Mouse (Mus musculus) G1E (cell line): ENCODE results near the gene Fgfr2. TPM values are rescaled to one million over a fixed set of nuclear protein-coding genes. Genes with fewer than 3 reads are reported as not detected.

ENCODE experiments used
- ATAC-seq: 2 replicates; pipeline ENCODE4 v1.8.0; 2016; ENCODE audit warnings: mild to moderate bottlenecking; ENCODE audit not compliant: insufficient number of reproducible peaks, poor library complexity, low FRiP score, severe bottlenecking; ENCODE audit errors: extremely low read depth
- DNase-seq: peaks from one replicate; pipeline ENCODE4 v3.0.0; 2012; ENCODE audit warnings: low spot score
- H3K27me3 ChIP-seq: 2 replicates; pipeline ENCODE4 v1.6.1; 2012; ENCODE audit warnings: mild to moderate bottlenecking, low read length, inconsistent platforms; ENCODE audit not compliant: insufficient read depth
- H3K36me3 ChIP-seq: replicated peaks from 2 replicates; pipeline ENCODE3; 2012; ENCODE audit warnings: mild to moderate bottlenecking, inconsistent platforms
- H3K4me1 ChIP-seq: 2 replicates; pipeline ENCODE4 v1.6.1; 2012; ENCODE audit warnings: low read depth, low read length, inconsistent platforms, mixed read lengths; ENCODE audit not compliant: insufficient read depth
- H3K4me3 ChIP-seq: 2 replicates; pipeline ENCODE4 v1.5.1; 2012; ENCODE audit warnings: low read depth, mild to moderate bottlenecking, inconsistent platforms, low read length, moderate library complexity, mixed read lengths
- H3K9me3 ChIP-seq: replicated peaks from 2 replicates; pipeline ENCODE4 v1.6.1; 2012; ENCODE audit warnings: inconsistent platforms
- CTCF ChIP-seq: IDR thresholded peaks from 2 replicates; pipeline ENCODE4 v1.5.1; 2012; ENCODE audit warnings: low read depth, low read length, inconsistent platforms, mixed read lengths
- GATA1 ChIP-seq: IDR thresholded peaks from 2 replicates; pipeline ENCODE4 v1.6.1; 2012; ENCODE audit warnings: borderline replicate concordance, low read length, inconsistent platforms, mixed read lengths
- GATA2 ChIP-seq: IDR thresholded peaks from 2 replicates; pipeline ENCODE4 v1.6.1; 2012; ENCODE audit warnings: low read depth, low read length, inconsistent platforms, borderline replicate concordance
- POLR2AphosphoS5 ChIP-seq: IDR thresholded peaks from 2 replicates; pipeline ENCODE4 v1.6.1; 2012; ENCODE audit warnings: low read depth, low read length, inconsistent platforms; ENCODE audit not compliant: insufficient replicate concordance
- TAL1 ChIP-seq: conservative IDR thresholded peaks from 2 replicates; pipeline ENCODE4 v1.6.1; 2012; ENCODE audit warnings: low read depth, low read length, inconsistent platforms, mixed read lengths
- polyA plus RNA-seq: library from polyadenylated mRNA; stranded (reverse); fragments of >175 nt; gene quantifications from 2 replicates; pipeline ENCODE4 v1.2.3, GENCODE M21; 2012
- total RNA-seq, 2 experiments: library from RNA; stranded (forward) in 1 of 2; stranded (reverse) in 1 of 2; fragments of 200-1000 nt in 1 of 2; fragments of >200 nt in 1 of 2; fragmentation: Nextera tagmentation in 1 of 2; gene quantifications; 2 replicates each; pipeline ENCODE4 v1.2.3; 2014 to 2017

Fgfr2 gene
- total and polyA plus RNA-seq, 3 experiments = 0.22 TPM; not detected in 2

- DNase-seq (peak; percentile 62), ATAC-seq (peak; percentile 99)
- no peaks in the 10 kb centered on the region for H3K9me3 ChIP-seq
- H3K4me1 ChIP-seq = peaks cover 41% of the 10 kb centered on the region
- H3K4me3 ChIP-seq = peak overlapping the region; percentile 61
- H3K36me3 ChIP-seq = no peaks in the 10 kb centered on the region
- no peak for TF ChIP-seq GATA1
- no peak for TF ChIP-seq GATA2
- no peak for TF ChIP-seq POLR2AphosphoS5
- no peak for TF ChIP-seq TAL1
- no peak for TF ChIP-seq CTCF
- H3K27me3 ChIP-seq = peaks cover 19% of the 10 kb centered on the region
Observed at GRCm38 (mm10) chr7:132672481-132672959, 450.6 kb downstream of the Fgfr2 start.

- ATAC-seq (no peak), DNase-seq (no peak)
- peaks cover 25% of the 10 kb centered on the region for H3K27me3 ChIP-seq
- no peaks in the 10 kb centered on the region for H3K9me3 ChIP-seq
- TF ChIP-seq GATA2 (no peak), POLR2AphosphoS5 (no peak), GATA1 (no peak), TAL1 (no peak), CTCF (no peak)
- H3K4me3 ChIP-seq = no peak overlapping the region
- no peaks in the 10 kb centered on the region for H3K36me3 ChIP-seq
- peaks cover 37% of the 10 kb centered on the region for H3K4me1 ChIP-seq
Observed at GRCm38 (mm10) chr7:132670863-132671165, 452.3 kb downstream of the Fgfr2 start.

- no peak for TF ChIP-seq GATA2
- no peak for TF ChIP-seq TAL1
- no peak for TF ChIP-seq POLR2AphosphoS5
- no peak for TF ChIP-seq GATA1
- no peak for TF ChIP-seq CTCF
- Histone ChIP-seq H3K9me3 (no peaks in the 10 kb centered on the region), H3K4me3 (no peak overlapping the region), H3K4me1 (peaks cover 34% of the 10 kb centered on the region), H3K36me3 (no peaks in the 10 kb centered on the region), H3K27me3 (peaks cover 28% of the 10 kb centered on the region)
- ATAC-seq = no peak
- DNase-seq = no peak
Observed at GRCm38 (mm10) chr7:132669999-132670862, 452.9 kb downstream of the Fgfr2 start.

GRCm38 (mm10) chr7:132668604-132669003 lies 454.5 kb downstream of the Fgfr2 start:
- DNase-seq (no peak), ATAC-seq (no peak)
- Histone ChIP-seq H3K36me3 (no peaks in the 10 kb centered on the region), H3K4me3 (no peak overlapping the region), H3K9me3 (no peaks in the 10 kb centered on the region), H3K27me3 (peaks cover 39% of the 10 kb centered on the region), H3K4me1 (peaks cover 27% of the 10 kb centered on the region)
- TF ChIP-seq GATA1 = no peak

GRCm38 (mm10) chr7:132666516-132666915 lies 456.6 kb downstream of the Fgfr2 start:
- Histone ChIP-seq H3K4me3 (no peak overlapping the region), H3K4me1 (peaks cover 15% of the 10 kb centered on the region), H3K36me3 (no peaks in the 10 kb centered on the region), H3K9me3 (no peaks in the 10 kb centered on the region), H3K27me3 (peaks cover 57% of the 10 kb centered on the region)
- TF ChIP-seq TAL1 = no peak
- no peak for TF ChIP-seq CTCF
- TF ChIP-seq GATA1 = no peak
- TF ChIP-seq GATA2 = no peak
- no peak for TF ChIP-seq POLR2AphosphoS5
- no peak for DNase-seq
- ATAC-seq = no peak

- no peaks in the 10 kb centered on the region for H3K9me3 ChIP-seq
- no peak for TF ChIP-seq GATA1
- TF ChIP-seq TAL1 = no peak
- TF ChIP-seq GATA2 = no peak
- TF ChIP-seq POLR2AphosphoS5 = no peak
- TF ChIP-seq CTCF = no peak
- peaks cover 60% of the 10 kb centered on the region for H3K27me3 ChIP-seq
- H3K4me3 ChIP-seq = no peak overlapping the region
- no peak for ATAC-seq
- peaks cover 10% of the 10 kb centered on the region for H3K4me1 ChIP-seq
- DNase-seq = no peak
- H3K36me3 ChIP-seq = no peaks in the 10 kb centered on the region
Observed at GRCm38 (mm10) chr7:132665664-132666382, 457.3 kb downstream of the Fgfr2 start.
